Mouse (Mus musculus) forebrain, embryonic 14.5 days (tissue): ENCODE measurements around the gene Nphp1. TPM values are rescaled to one million over a fixed set of nuclear protein-coding genes. Genes with fewer than 3 reads are reported as not detected.

Experiments used
- ATAC-seq: fragments of 200-750 bp; cut with Nextera tagmentation; 2 replicates; pipeline ENCODE4 v1.8.0; 2017; ENCODE audit warnings: mild to moderate bottlenecking, moderate library complexity
- DNase-seq: peaks from one replicate; pipeline ENCODE4 v3.0.0-alpha.2; 2015; ENCODE audit warnings: low spot score
- H3K27ac ChIP-seq: fragments of 300-500 bp; sonication (generic); 2 replicates; pipeline ENCODE4 v1.5.1; 2014; ENCODE audit warnings: low read depth, mild to moderate bottlenecking, control low read depth, low read length, moderate library complexity
- H3K27me3 ChIP-seq: fragments of 300-500 bp; sonication (generic); replicated peaks from 2 replicates; pipeline ENCODE4 v1.6.1; 2014; ENCODE audit warnings: low read length, control low read depth, mixed read lengths; ENCODE audit not compliant: control insufficient read depth, insufficient read depth
- H3K36me3 ChIP-seq: fragments of 300-500 bp; sonication (generic); 2 replicates; pipeline ENCODE4 v1.6.1; 2014; ENCODE audit warnings: low read length, control low read depth; ENCODE audit not compliant: control insufficient read depth, insufficient read depth
- H3K4me1 ChIP-seq: fragments of 300-500 bp; sonication (generic); 2 replicates; pipeline ENCODE4 v1.6.1; 2014; ENCODE audit warnings: antibody characterized with exemption, low read length, control low read depth; ENCODE audit not compliant: control insufficient read depth, insufficient read depth
- H3K4me2 ChIP-seq: fragments of 300-500 bp; sonication (generic); 2 replicates; pipeline ENCODE4 v1.6.1; 2014; ENCODE audit warnings: mild to moderate bottlenecking, control low read depth, low read length
- H3K4me3 ChIP-seq: fragments of 300-500 bp; sonication (generic); 2 replicates; pipeline ENCODE4 v1.5.1; 2014; ENCODE audit warnings: low read depth, low read length, control low read depth
- H3K9ac ChIP-seq: fragments of 300-500 bp; sonication (generic); 2 replicates; pipeline ENCODE4 v1.6.1; 2014; ENCODE audit warnings: mild to moderate bottlenecking, low read length, control low read depth, moderate library complexity
- H3K9me3 ChIP-seq: fragments of 300-500 bp; sonication (generic); replicated peaks from 2 replicates; pipeline ENCODE4 v1.6.1; 2016; ENCODE audit warnings: low read length, control low read depth, mixed read lengths; ENCODE audit not compliant: control insufficient read depth
- WGBS: fragments of 180-500 bp; shearing (Covaris S2); extraction: QIAGEN DNeasy Blood & Tissue Kit; methylation state at CpG from one replicate; pipeline ENCODE4 v1.1.7; 2014; 5-methylcytosine and 5-hydroxymethylcytosine counted together
- polyA plus RNA-seq: library from polyadenylated mRNA; unstranded; fragments of >200 nt; fragmentation: Nextera tagmentation; extraction: Ambion mirVana; gene quantifications from 2 replicates; pipeline ENCODE4 v1.2.1, GENCODE M21; 2014

Gene Nphp1
- polyA plus RNA-seq, 1 experiment from 2014 or later: 18.2 TPM

DNA sequence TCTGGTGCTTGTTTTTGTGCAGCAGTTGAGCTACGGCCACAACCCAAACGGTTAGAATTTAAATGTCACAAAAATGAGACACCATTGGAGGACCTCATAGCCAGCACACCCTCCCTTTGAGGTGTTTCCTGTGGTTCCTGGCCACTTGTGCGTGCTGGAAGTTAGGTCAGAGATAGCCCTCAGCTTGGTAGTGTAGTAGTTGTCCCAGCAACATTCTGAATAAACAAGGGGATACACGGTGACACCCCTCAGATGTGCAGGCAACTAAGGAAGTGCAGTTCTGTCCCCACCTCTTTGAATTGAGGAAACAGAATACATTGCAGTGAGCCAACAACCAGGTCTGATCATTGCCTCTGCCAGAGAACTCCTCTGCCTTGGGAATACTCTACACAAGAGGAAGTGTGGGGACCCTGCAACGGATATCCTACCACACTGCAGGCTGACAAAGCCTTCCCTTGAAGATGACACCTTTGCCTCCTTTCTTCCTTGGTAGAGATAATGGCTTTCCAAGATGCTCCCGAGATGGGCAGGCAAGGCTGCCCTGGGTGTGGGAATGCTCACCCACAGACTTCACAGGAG, 52.0 kb downstream of the Nphp1 start:
- DNase-seq (no peak), ATAC-seq (no peak)
- Histone ChIP-seq H3K9me3 (no peaks in the 10 kb centered on the region), H3K4me3 (no peak overlapping the region), H3K9ac (no peak overlapping the region), H3K27me3 (no peaks in the 10 kb centered on the region), H3K36me3 (0 out of 2 replicates have a peak, but pooled peaks cover 5% of the 10 kb centered on the region), H3K4me2 (no peak overlapping the region), H3K4me1 (no peaks in the 10 kb centered on the region), H3K27ac (no peak overlapping the region)
- WGBS: 85% methylated on average over 6 of the region's 6 CpGs

GRCm38 (mm10) chr2:127735512-127736145, 53.1 kb downstream of the Nphp1 start:
- DNase-seq (no peak), ATAC-seq (no peak)
- Histone ChIP-seq H3K4me3 (no peak overlapping the region), H3K9me3 (no peaks in the 10 kb centered on the region), H3K27me3 (no peaks in the 10 kb centered on the region), H3K27ac (no peak overlapping the region), H3K4me1 (no peaks in the 10 kb centered on the region), H3K4me2 (no peak overlapping the region), H3K36me3 (0 out of 2 replicates have a peak, but pooled peaks cover under 1% of the 10 kb centered on the region), H3K9ac (no peak overlapping the region)
- WGBS: 73% methylated on average over 9 of the region's 9 CpGs

DNA sequence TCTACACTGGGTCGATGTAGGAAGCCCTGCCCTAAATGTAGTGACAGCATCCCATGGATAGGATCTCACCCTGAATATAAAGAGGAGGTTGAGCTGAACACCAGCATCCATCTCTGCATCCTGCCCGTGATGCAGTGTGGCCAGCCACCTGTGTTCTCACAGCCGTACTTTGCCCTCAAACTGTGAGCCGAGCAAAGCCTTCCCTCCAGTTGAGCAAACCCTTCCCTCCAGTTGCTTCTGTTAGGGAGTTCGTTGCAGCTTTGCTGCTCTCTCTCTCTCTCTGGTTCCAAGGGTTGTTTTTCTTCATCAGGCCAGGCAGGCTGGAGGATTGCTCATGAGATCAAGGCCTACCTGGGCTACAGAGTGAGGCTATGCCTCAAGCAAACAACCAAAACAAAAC, 53.8 kb downstream of the Nphp1 start:
- H3K36me3 ChIP-seq: no peaks in the 10 kb centered on the region

DNA sequence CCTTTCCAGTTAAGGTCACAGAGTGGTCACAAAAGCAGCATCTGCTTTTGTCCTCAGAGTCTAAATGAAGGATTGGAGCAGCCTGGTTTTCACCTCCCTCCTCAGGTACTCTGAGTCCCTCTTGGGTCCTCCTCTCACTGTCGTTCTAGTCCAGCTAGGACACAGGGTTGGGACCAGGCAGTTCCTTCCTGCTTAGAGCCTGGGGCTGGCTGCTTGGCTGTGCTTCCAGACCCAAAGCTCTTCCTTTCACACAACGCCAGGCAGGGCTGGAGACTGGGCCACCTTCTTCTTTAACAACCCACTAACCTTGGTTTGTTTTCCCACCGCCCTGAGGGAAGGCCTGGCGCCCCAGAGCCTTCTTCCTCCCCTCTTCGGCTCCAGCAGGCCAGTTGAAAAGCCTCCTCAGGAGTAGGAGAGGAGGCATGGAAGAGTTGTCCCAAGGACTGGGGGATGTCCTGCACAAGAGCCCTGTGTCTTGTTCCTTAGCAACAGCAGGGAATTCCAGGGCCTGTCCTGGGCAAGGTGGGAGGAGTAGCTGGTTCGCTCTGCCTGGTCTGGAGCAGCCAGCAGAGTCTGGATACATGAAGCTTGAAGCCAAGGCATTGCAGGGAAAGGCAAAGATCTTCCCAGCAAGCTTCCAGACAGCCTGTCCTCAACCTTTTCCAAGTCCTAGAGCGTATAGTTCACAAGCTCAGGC, 58.2 kb downstream of the Nphp1 start:
- H3K9ac ChIP-seq: no peak overlapping the region
- no peak for DNase-seq
- H3K27ac ChIP-seq: no peak overlapping the region
- no peaks in the 10 kb centered on the region for H3K4me1 ChIP-seq
- H3K36me3 ChIP-seq: no peaks in the 10 kb centered on the region
- WGBS: 53% methylated on average over 7 of the region's 7 CpGs
- H3K4me3 ChIP-seq: no peak overlapping the region
- no peak for ATAC-seq
- no peaks in the 10 kb centered on the region for H3K9me3 ChIP-seq
- no peaks in the 10 kb centered on the region; the same call in 1 of the 2 replicates for H3K27me3 ChIP-seq
- H3K4me2 ChIP-seq: no peak overlapping the region

More for the DNA sequence above, 53.8 kb downstream of the Nphp1 start:
- H3K4me1 ChIP-seq: no peaks in the 10 kb centered on the region
- H3K9me3 ChIP-seq: no peaks in the 10 kb centered on the region
- no peaks in the 10 kb centered on the region for H3K27me3 ChIP-seq
- DNase-seq: no peak
- H3K4me2 ChIP-seq: no peak overlapping the region
- WGBS: 86% methylated on average over 5 of the region's 5 CpGs
- H3K4me3 ChIP-seq: no peak overlapping the region
- no peak overlapping the region for H3K9ac ChIP-seq
- no peak overlapping the region for H3K27ac ChIP-seq
- no peak for ATAC-seq

- no peak within 1 kb of the TSS for H3K27ac ChIP-seq
- no peaks in the 10 kb centered on the region; the same call in 1 of the 2 replicates for H3K27me3 ChIP-seq
- H3K4me3 ChIP-seq: no peak within 1 kb of the TSS
- H3K4me1 ChIP-seq: no peaks in the 10 kb centered on the region
- no peak within 1 kb of the TSS for H3K9ac ChIP-seq
- DNase-seq (no peak), ATAC-seq (no peak)
- H3K4me2 ChIP-seq: peak within 1 kb of the TSS; percentile 23; the same call in 1 of the 2 replicates
- WGBS: under 1% methylated on average over 26 of the region's 26 CpGs
- no peaks in the 10 kb centered on the region for H3K9me3 ChIP-seq
- H3K36me3 ChIP-seq: no peaks in the 10 kb centered on the region
Observed at GRCm38 (mm10) chr2:127729671-127730070, 59.0 kb downstream of the Nphp1 start, which contains the start of gene Mall. Gene Mall, minus strand, starts transcription at chr2:127729932.

GRCm38 (mm10) chr2:127728661-127729450, 59.8 kb downstream of the Nphp1 start:
- DNase-seq (peak; percentile 7), ATAC-seq (no peak)
- no peak overlapping the region for H3K27ac ChIP-seq
- no peak overlapping the region for H3K9ac ChIP-seq
- no peaks in the 10 kb centered on the region; the same call in 1 of the 2 replicates for H3K27me3 ChIP-seq
- H3K9me3 ChIP-seq: no peaks in the 10 kb centered on the region
- no peaks in the 10 kb centered on the region for H3K4me1 ChIP-seq
- H3K4me3 ChIP-seq: no peak overlapping the region
- no peak overlapping the region for H3K4me2 ChIP-seq
- 40% methylated on average over 15 of the region's 15 CpGs for WGBS
- H3K36me3 ChIP-seq: no peaks in the 10 kb centered on the region

- Histone ChIP-seq H3K4me3 (no peak overlapping the region), H3K9me3 (no peaks in the 10 kb centered on the region), H3K4me2 (no peak overlapping the region), H3K4me1 (no peaks in the 10 kb centered on the region), H3K9ac (no peak overlapping the region), H3K27me3 (no peaks in the 10 kb centered on the region; the same call in 1 of the 2 replicates), H3K36me3 (no peaks in the 10 kb centered on the region), H3K27ac (no peak overlapping the region)
- 80% methylated on average over 6 of the region's 6 CpGs for WGBS
- no peak for DNase-seq
- ATAC-seq: no peak
Observed at GRCm38 (mm10) chr2:127728146-127728545, 60.6 kb downstream of the Nphp1 start.

GRCm38 (mm10) chr2:127723193-127723592, 65.5 kb downstream of the Nphp1 start:
- no peak for ATAC-seq
- no peak overlapping the region for H3K27ac ChIP-seq
- no peak overlapping the region for H3K4me2 ChIP-seq
- H3K4me3 ChIP-seq: no peak overlapping the region
- no peaks in the 10 kb centered on the region for H3K36me3 ChIP-seq
- no peaks in the 10 kb centered on the region for H3K9me3 ChIP-seq
- WGBS: 68% methylated on average over 4 of the region's 4 CpGs
- no peak overlapping the region for H3K9ac ChIP-seq
- no peaks in the 10 kb centered on the region for H3K4me1 ChIP-seq
- H3K27me3 ChIP-seq: no peaks in the 10 kb centered on the region
- DNase-seq: no peak
